Mouse (Mus musculus) large intestine, adult 2 months (tissue): ENCODE measurements at regions not wholly inside any gene's neighbourhood (a gene's known extent, or its start where the extent isn't known, plus 50 kb on each side); places are given as distances from the start of the nearest gene placed in this dataset.
A peak's percentile ranks its signal among the peaks of the same experiment; 100 is the strongest.

ENCODE experiments used
- DNase-seq: peaks from one replicate; pipeline ENCODE4 v3.0.0-alpha.2; 2012; ENCODE audit warnings: low read depth, low spot score
- WGBS: fragments of 180-500 bp; shearing (Covaris S2); methylation state at CpG from one replicate; pipeline ENCODE4 v1.1.7; 2018; 5-methylcytosine and 5-hydroxymethylcytosine counted together

GRCm38 (mm10) chr6:101898544-101898943, 520.8 kb upstream of the Pdzrn3 start:
- 79% methylated on average over 4 of the region's 4 CpGs for WGBS
- no peak for DNase-seq

- no peak for DNase-seq
Measured at GRCm38 (mm10) chr6:101890655-101891054, 513.0 kb upstream of the Pdzrn3 start.

- no peak for DNase-seq
- 62% methylated on average over 4 of the region's 4 CpGs for WGBS
Measured at GRCm38 (mm10) chr6:101882938-101883337, 505.2 kb upstream of the Pdzrn3 start.

- 24% methylated on average over 1 of the region's 1 CpGs for WGBS
- no peak for DNase-seq
Measured at GRCm38 (mm10) chr6:101874894-101875293, 497.2 kb upstream of the Pdzrn3 start.

GRCm38 (mm10) chr6:101858895-101859294, 481.2 kb upstream of the Pdzrn3 start:
- WGBS = 28% methylated on average over 5 of the region's 5 CpGs
- no peak for DNase-seq

GRCm38 (mm10) chr6:101840695-101841094, 463.0 kb upstream of the Pdzrn3 start:
- 83% methylated on average over 4 of the region's 4 CpGs for WGBS
- DNase-seq = no peak

- DNase-seq = no peak
- WGBS = 94% methylated on average over 6 of the region's 6 CpGs
Measured at GRCm38 (mm10) chr6:101837563-101837962, 459.9 kb upstream of the Pdzrn3 start.

- 70% methylated on average over 2 of the region's 2 CpGs for WGBS
Measured at GRCm38 (mm10) chr6:101793986-101794385, 416.3 kb upstream of the Pdzrn3 start.

GRCm38 (mm10) chr6:101777864-101778263, 400.2 kb upstream of the Pdzrn3 start:
- DNase-seq = no peak
- WGBS = 92% methylated on average over 3 of the region's 3 CpGs

More at GRCm38 (mm10) chr6:101793986-101794385, 416.3 kb upstream of the Pdzrn3 start:
- DNase-seq = no peak

- DNase-seq = no peak
- 38% methylated on average over 5 of the region's 5 CpGs for WGBS
Measured at GRCm38 (mm10) chr6:101773151-101773550, 395.5 kb upstream of the Pdzrn3 start.

GRCm38 (mm10) chr6:101735107-101735506, 357.4 kb upstream of the Pdzrn3 start:
- 59% methylated on average over 3 of the region's 3 CpGs for WGBS

GRCm38 (mm10) chr6:101720513-101720912, 342.8 kb upstream of the Pdzrn3 start:
- no peak for DNase-seq

More at GRCm38 (mm10) chr6:101735107-101735506, 357.4 kb upstream of the Pdzrn3 start:
- DNase-seq = no peak

GRCm38 (mm10) chr6:101689684-101690083, 312.0 kb upstream of the Pdzrn3 start:
- WGBS = 87% methylated on average over 2 of the region's 2 CpGs
- no peak for DNase-seq

- DNase-seq = no peak
Measured at GRCm38 (mm10) chr6:101686578-101686977, 308.9 kb upstream of the Pdzrn3 start.

GRCm38 (mm10) chr6:101685734-101686133, 308.0 kb upstream of the Pdzrn3 start:
- 73% methylated on average over 8 of the region's 8 CpGs for WGBS

GRCm38 (mm10) chr6:101684390-101684789, 306.7 kb upstream of the Pdzrn3 start:
- 67% methylated on average over 2 of the region's 2 CpGs for WGBS
- no peak for DNase-seq

More at GRCm38 (mm10) chr6:101685734-101686133, 308.0 kb upstream of the Pdzrn3 start:
- DNase-seq = no peak

GRCm38 (mm10) chr6:101674846-101675245, 297.1 kb upstream of the Pdzrn3 start:
- no peak for DNase-seq
- WGBS = 69% methylated on average over 4 of the region's 4 CpGs

GRCm38 (mm10) chr6:101670770-101671169, 293.1 kb upstream of the Pdzrn3 start:
- no peak for DNase-seq
- WGBS = 67% methylated on average over 5 of the region's 5 CpGs

- no peak for DNase-seq
- WGBS = 61% methylated on average over 5 of the region's 5 CpGs
Measured at GRCm38 (mm10) chr6:101669118-101669845, 291.6 kb upstream of the Pdzrn3 start.

GRCm38 (mm10) chr6:101654351-101654750, 276.7 kb upstream of the Pdzrn3 start:
- 38% methylated on average over 6 of the region's 6 CpGs for WGBS
- peak; percentile 4 for DNase-seq

- DNase-seq = peak; percentile 29
- WGBS = 5% methylated on average over 5 of the region's 6 CpGs
Measured at GRCm38 (mm10) chr6:101650348-101650747, 272.7 kb upstream of the Pdzrn3 start.

- 52% methylated on average over 1 of the region's 1 CpGs for WGBS
- DNase-seq = no peak
Measured at GRCm38 (mm10) chr6:101617295-101617694, 239.6 kb upstream of the Pdzrn3 start.
